Mouse (Mus musculus): ENCODE results near the gene Ttll1. TPM values are rescaled to one million over a fixed set of nuclear protein-coding genes. Genes with fewer than 3 reads are reported as not detected.
"Not testable (repeated sequence)": the region's sequence is repeated elsewhere in the genome, so short reads cannot be mapped to it uniquely, and the experiment has no call there.

The Ttll1 gene
- polyA plus RNA-seq, 1 experiment from 2014 or later = 57.0 TPM

- Histone ChIP-seq H3K4me1 (peaks cover 15% of the 10 kb centered on the region; the same call in 1 of the 2 replicates), H3K27ac (no peak overlapping the region), H3K4me2 (no peak overlapping the region), H3K9ac (no peak overlapping the region), H3K4me3 (replicated peaks) (no peak overlapping the region), H3K36me3 (replicated peaks) (no peaks in the 10 kb centered on the region), H3K27me3 (peaks cover 17% of the 10 kb centered on the region), H3K9me3 (no peaks in the 10 kb centered on the region)
- WGBS = 88% methylated on average over 6 of the region's 6 CpGs
- ATAC-seq (ENCODE audit: low FRiP score) = no peak
These were observed 10.2 kb upstream of the Ttll1 start for GRCm38 (mm10) chr15:83520861-83521382.

GRCm38 (mm10) chr15:83518215-83519048 lies 7.7 kb upstream of the Ttll1 start:
- Histone ChIP-seq H3K4me3 (replicated peaks) (no peak overlapping the region), H3K36me3 (replicated peaks) (no peaks in the 10 kb centered on the region), H3K4me1 (peaks cover 9% of the 10 kb centered on the region; the same call in 1 of the 2 replicates), H3K9ac (0 out of 2 replicates have a peak overlapping the region, but pooled peaks have one; percentile 21), H3K27ac (no peak overlapping the region), H3K4me2 (no peak overlapping the region; the same call in 1 of the 2 replicates), H3K27me3 (peaks cover 4% of the 10 kb centered on the region), H3K9me3 (no peaks in the 10 kb centered on the region)
- 33% methylated on average over 20 of the region's 20 CpGs for WGBS
- ATAC-seq (ENCODE audit: low FRiP score) = no peak; the same call in 1 of the 2 replicates

- Histone ChIP-seq H3K4me3 (replicated peaks) (no peak overlapping the region), H3K9me3 (no peaks in the 10 kb centered on the region), H3K4me1 (peaks cover 11% of the 10 kb centered on the region), H3K27me3 (peaks cover 13% of the 10 kb centered on the region), H3K27ac (no peak overlapping the region), H3K9ac (no peak overlapping the region), H3K4me2 (no peak overlapping the region), H3K36me3 (replicated peaks) (no peaks in the 10 kb centered on the region)
- ATAC-seq (ENCODE audit: low FRiP score) = no peak
- 69% methylated on average over 5 of the region's 5 CpGs for WGBS
These were observed 4.3 kb upstream of the Ttll1 start for GRCm38 (mm10) chr15:83515018-83515417.

DNA sequence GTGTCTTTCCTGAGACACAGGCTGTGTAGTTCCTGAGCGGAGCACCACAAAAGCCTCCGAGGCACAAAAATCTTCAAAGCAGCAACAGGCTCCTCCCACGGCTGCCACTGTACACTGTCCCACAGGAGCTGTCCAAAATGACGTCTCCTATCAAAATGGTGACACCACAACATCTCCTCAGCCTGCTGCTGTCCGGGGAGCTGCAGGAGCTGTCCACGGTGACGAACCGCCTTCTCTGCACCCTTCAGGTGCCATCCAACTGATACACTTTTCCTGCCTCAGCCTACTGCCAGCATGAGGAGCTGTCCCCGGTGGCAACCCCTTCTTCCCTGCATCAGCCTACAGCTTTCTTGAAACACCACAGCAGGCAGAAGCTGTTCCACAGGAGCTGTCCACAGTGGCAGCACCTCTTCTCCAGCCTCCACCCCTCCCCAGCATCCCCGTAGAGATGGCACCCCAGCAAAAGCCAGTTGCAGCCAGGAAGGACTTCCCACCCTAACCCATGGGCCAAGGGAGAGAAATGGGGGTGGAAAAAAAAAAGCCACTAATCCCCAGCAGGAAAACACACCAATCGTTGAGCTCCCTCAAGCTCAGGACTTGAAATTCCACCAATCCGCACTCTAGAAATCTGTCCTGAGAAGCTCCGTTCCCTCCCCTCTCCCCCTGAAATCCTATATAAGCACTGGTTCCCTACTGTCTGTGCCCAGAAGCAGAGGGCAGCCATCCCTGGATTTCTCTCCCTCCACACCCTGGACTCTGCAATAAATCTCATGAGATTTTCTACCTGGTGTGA lies 2.0 kb upstream of the Ttll1 start:
- no peak overlapping the region for H3K9ac ChIP-seq
- H3K4me3 ChIP-seq (replicated peaks) = no peak overlapping the region
- 75% methylated on average over 13 of the region's 13 CpGs for WGBS
- H3K27ac ChIP-seq = no peak overlapping the region
- no peaks in the 10 kb centered on the region for H3K9me3 ChIP-seq
- ATAC-seq (ENCODE audit: low FRiP score) = no peak
- no peak overlapping the region for H3K4me2 ChIP-seq
- peaks cover 13% of the 10 kb centered on the region for H3K27me3 ChIP-seq
- peaks cover 23% of the 10 kb centered on the region for H3K4me1 ChIP-seq
- H3K36me3 ChIP-seq (replicated peaks) = no peaks in the 10 kb centered on the region

- Histone ChIP-seq H3K9me3 (no peaks in the 10 kb centered on the region), H3K27ac (peak overlapping the region; percentile 91), H3K36me3 (replicated peaks) (peaks cover 8% of the 10 kb centered on the region), H3K4me3 (replicated peaks) (peak overlapping the region; percentile 58), H3K9ac (peak overlapping the region; percentile 72), H3K27me3 (peaks cover 13% of the 10 kb centered on the region), H3K4me2 (peak overlapping the region; percentile 76), H3K4me1 (peaks cover 26% of the 10 kb centered on the region)
- WGBS = 24% methylated on average over 17 of the region's 17 CpGs
- peak; percentile 74 for ATAC-seq (ENCODE audit: low FRiP score)
These were observed 516 bp downstream of the Ttll1 start for GRCm38 (mm10) chr15:83509950-83510804.

GRCm38 (mm10) chr15:83501483-83501882 lies 9.2 kb downstream of the Ttll1 start:
- peaks cover 79% of the 10 kb centered on the region for H3K36me3 ChIP-seq (replicated peaks)
- WGBS = 79% methylated on average over 6 of the region's 6 CpGs

GRCm38 (mm10) chr15:83500352-83500751 lies 10.3 kb downstream of the Ttll1 start:
- no peak for ATAC-seq (ENCODE audit: low FRiP score)
- no peak overlapping the region for H3K9ac ChIP-seq
- H3K4me3 ChIP-seq (replicated peaks) = no peak overlapping the region
- WGBS = 67% methylated on average over 3 of the region's 3 CpGs
- H3K9me3 ChIP-seq = no peaks in the 10 kb centered on the region
- no peaks in the 10 kb centered on the region for H3K4me1 ChIP-seq
- no peaks in the 10 kb centered on the region for H3K27me3 ChIP-seq
- H3K4me2 ChIP-seq = no peak overlapping the region
- peaks cover 84% of the 10 kb centered on the region for H3K36me3 ChIP-seq (replicated peaks)
- H3K27ac ChIP-seq = no peak overlapping the region

More at GRCm38 (mm10) chr15:83501483-83501882, 9.2 kb downstream of the Ttll1 start:
- H3K27ac ChIP-seq; H3K9me3 ChIP-seq; H3K4me3 ChIP-seq (replicated peaks); H3K9ac ChIP-seq; H3K4me2 ChIP-seq; ATAC-seq (ENCODE audit: low FRiP score); H3K27me3 ChIP-seq; H3K4me1 ChIP-seq: not testable (repeated sequence)

DNA sequence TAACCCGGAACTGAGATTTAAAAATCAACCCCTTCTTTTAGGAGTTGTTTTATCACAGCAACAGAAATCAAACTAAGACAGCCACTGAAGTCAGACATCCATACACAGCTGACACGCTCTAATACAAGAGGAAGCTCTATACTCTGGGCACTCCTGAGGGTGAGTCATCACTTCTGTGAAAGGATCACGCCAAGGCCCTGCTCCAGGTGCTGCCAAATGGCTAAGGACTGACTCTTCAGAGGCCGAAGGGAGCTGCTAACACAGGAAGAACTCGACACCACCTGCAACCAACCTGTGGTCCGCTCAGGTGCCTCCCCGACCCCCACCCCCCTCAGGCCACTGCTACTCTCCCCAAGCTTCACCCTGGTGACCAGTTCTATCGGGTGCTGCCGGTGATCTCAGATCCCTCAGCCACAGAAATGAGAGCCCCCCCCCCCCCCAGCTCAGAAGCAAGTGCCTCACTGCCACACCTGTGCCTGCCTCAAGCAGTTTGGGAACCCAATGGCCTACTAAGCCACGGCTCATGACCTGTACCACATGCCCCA lies 11.4 kb downstream of the Ttll1 start:
- Histone ChIP-seq H3K27ac (no peak overlapping the region), H3K9me3 (no peaks in the 10 kb centered on the region), H3K4me3 (replicated peaks) (no peak overlapping the region), H3K4me2 (no peak overlapping the region), H3K4me1 (no peaks in the 10 kb centered on the region), H3K27me3 (no peaks in the 10 kb centered on the region), H3K9ac (no peak overlapping the region), H3K36me3 (replicated peaks) (peaks cover 85% of the 10 kb centered on the region)
- 92% methylated on average over 10 of the region's 10 CpGs for WGBS
- ATAC-seq (ENCODE audit: low FRiP score) = no peak

DNA sequence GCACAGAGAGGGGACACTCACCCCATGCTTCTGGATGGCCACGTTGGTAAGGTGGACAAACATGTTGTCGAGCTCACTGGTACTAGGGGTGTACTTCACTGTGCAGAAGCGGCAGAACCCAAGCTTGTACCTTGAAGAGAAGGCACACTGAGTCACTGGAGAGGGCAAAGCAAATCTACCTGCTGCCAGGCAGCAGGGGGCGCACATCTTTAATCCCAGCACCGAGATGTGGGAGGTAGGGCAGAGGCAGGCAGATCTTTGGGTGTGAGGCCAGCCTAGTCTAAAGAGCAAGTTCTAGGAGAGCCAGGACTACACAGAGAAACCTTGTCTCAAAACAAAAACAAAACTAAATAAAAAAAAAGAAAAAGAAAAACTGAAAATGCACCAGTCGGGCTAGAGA lies 13.4 kb downstream of the Ttll1 start:
- H3K4me2 ChIP-seq = no peak overlapping the region
- H3K36me3 ChIP-seq (replicated peaks) = peaks cover 87% of the 10 kb centered on the region
- no peak overlapping the region for H3K4me3 ChIP-seq (replicated peaks)
- H3K27me3 ChIP-seq = no peaks in the 10 kb centered on the region
- no peaks in the 10 kb centered on the region for H3K9me3 ChIP-seq
- no peak for ATAC-seq (ENCODE audit: low FRiP score)
- H3K4me1 ChIP-seq = no peaks in the 10 kb centered on the region
- 87% methylated on average over 6 of the region's 6 CpGs for WGBS
- H3K9ac ChIP-seq = no peak overlapping the region
- no peak overlapping the region for H3K27ac ChIP-seq

DNA sequence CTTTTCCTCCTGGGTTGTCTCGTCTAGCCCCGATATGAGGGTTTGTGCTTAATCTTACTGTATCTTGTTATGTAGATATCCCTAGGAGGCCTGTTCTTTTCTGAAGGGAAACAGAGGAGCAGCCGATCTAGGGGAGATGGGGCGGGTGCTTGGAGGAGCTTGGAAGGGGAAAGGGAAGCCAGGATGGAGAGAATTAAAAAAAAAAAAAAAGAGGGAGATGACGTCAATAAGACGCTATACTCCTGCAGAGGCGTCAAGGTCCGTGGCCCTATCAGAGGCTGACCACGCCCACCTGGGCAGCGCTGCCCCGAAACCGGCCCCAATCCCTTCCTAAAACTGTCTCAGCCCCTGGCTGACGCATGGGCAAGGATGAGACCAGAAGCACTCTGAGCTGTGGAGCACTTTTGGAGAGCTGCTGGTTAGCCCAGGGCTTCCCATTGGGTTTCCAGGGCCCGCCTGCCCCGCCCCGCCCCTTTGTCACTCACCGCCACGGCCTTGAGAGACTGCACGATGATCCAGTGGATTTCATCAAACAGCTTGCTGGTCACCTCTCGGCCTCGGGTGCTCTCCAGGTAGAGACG lies 14.8 kb downstream of the Ttll1 start:
- no peaks in the 10 kb centered on the region for H3K9me3 ChIP-seq
- H3K4me1 ChIP-seq = no peaks in the 10 kb centered on the region
- H3K36me3 ChIP-seq (replicated peaks) = peaks cover 91% of the 10 kb centered on the region
- no peaks in the 10 kb centered on the region for H3K27me3 ChIP-seq
- no peak overlapping the region for H3K27ac ChIP-seq
- no peak overlapping the region for H3K4me2 ChIP-seq
- H3K4me3 ChIP-seq (replicated peaks) = no peak overlapping the region
- H3K9ac ChIP-seq = no peak overlapping the region
- 66% methylated on average over 22 of the region's 22 CpGs for WGBS
- ATAC-seq (ENCODE audit: low FRiP score) = no peak

- H3K9ac ChIP-seq = no peak overlapping the region
- ATAC-seq (ENCODE audit: low FRiP score) = no peak
- WGBS = 90% methylated on average over 3 of the region's 3 CpGs
- no peak overlapping the region for H3K4me3 ChIP-seq (replicated peaks)
- no peak overlapping the region for H3K4me2 ChIP-seq
- no peaks in the 10 kb centered on the region for H3K4me1 ChIP-seq
- peaks cover 94% of the 10 kb centered on the region for H3K36me3 ChIP-seq (replicated peaks)
- no peak overlapping the region for H3K27ac ChIP-seq
- no peaks in the 10 kb centered on the region for H3K9me3 ChIP-seq
- H3K27me3 ChIP-seq = no peaks in the 10 kb centered on the region
These were observed 15.5 kb downstream of the Ttll1 start for GRCm38 (mm10) chr15:83495195-83495594.

All from forebrain, embryonic 12.5 days (tissue).